Mouse (Mus musculus) MEL (cell line): Measurements from ENCODE around the gene Zmynd11. TPM values are rescaled to one million over a fixed set of nuclear protein-coding genes. Genes with fewer than 3 reads are reported as not detected.

Experiments used
- DNase-seq: peaks from one replicate; pipeline ENCODE4 v3.0.0; 2011; ENCODE audit warnings: low read depth, low spot score
- H3K27ac ChIP-seq: 2 replicates; pipeline ENCODE4 v1.5.1; 2012; ENCODE audit warnings: low read depth, mild to moderate bottlenecking, control low read depth, low read length, moderate library complexity; ENCODE audit not compliant: control insufficient read depth
- H3K27me3 ChIP-seq, 2 experiments: fragments of 150-350 bp in 1 of 2; sonication (generic) in 1 of 2; 2 replicates each; pipeline ENCODE4 v1.6.1; 2012; ENCODE audit warnings: low read length in 2 of 2, mild to moderate bottlenecking in 2 of 2, improper control_type of control experiment in 1 of 2, moderate library complexity in 1 of 2; ENCODE audit not compliant: insufficient read depth in 2 of 2, control insufficient read depth in 1 of 2
- H3K36me3 ChIP-seq, 2 experiments: 2 replicates each; pipeline ENCODE4 v1.6.1; 2012 to 2014; ENCODE audit warnings: low read length in 2 of 2, improper control_type of control experiment in 1 of 2, inconsistent platforms in 1 of 2, mild to moderate bottlenecking in 1 of 2; ENCODE audit not compliant: insufficient read depth in 2 of 2, control insufficient read depth in 1 of 2
- H3K4me1 ChIP-seq, 2 experiments: fragments of 150-350 bp in 1 of 2; sonication (generic) in 1 of 2; 2 replicates each; pipeline ENCODE4 v1.6.1; 2012; ENCODE audit warnings: low read length in 2 of 2, improper control_type of control experiment in 1 of 2, mild to moderate bottlenecking in 1 of 2; ENCODE audit not compliant: insufficient read depth in 2 of 2, control insufficient read depth in 1 of 2
- H3K4me3 ChIP-seq, 2 experiments: fragments of 150-350 bp in 1 of 2; sonication (generic) in 1 of 2; 2 replicates each; pipeline ENCODE4 v1.5.1; 2012; ENCODE audit warnings: low read depth in 2 of 2, low read length in 2 of 2, mild to moderate bottlenecking in 2 of 2, moderate library complexity in 2 of 2, control low read depth in 1 of 2, improper control_type of control experiment in 1 of 2; ENCODE audit not compliant: control insufficient read depth in 1 of 2, insufficient read depth in 1 of 2
- H3K79me2 ChIP-seq: 2 replicates; pipeline ENCODE4 v1.6.1; 2012; ENCODE audit warnings: mild to moderate bottlenecking, low read length, moderate library complexity; ENCODE audit not compliant: control insufficient read depth, poor library complexity, insufficient read depth
- H3K9ac ChIP-seq: 2 replicates; pipeline ENCODE4 v1.6.1; 2012; ENCODE audit warnings: low read depth, mild to moderate bottlenecking, control low read depth, low read length, moderate library complexity; ENCODE audit not compliant: control insufficient read depth, poor library complexity, severe bottlenecking
- H3K9me3 ChIP-seq: fragments of 150-350 bp; sonication (generic); replicated peaks from 2 replicates; pipeline ENCODE4 v1.6.1; 2012; ENCODE audit warnings: mild to moderate bottlenecking, low read length, improper control_type of control experiment, moderate library complexity; ENCODE audit not compliant: insufficient read depth
- CHD1 ChIP-seq: IDR thresholded peaks from 2 replicates; pipeline ENCODE4 v1.6.1; 2012; ENCODE audit warnings: low read depth, mild to moderate bottlenecking, inconsistent platforms, low read length, improper control_type of control experiment
- EP300 ChIP-seq, 2 experiments: IDR thresholded peaks; 2 replicates each; pipeline ENCODE4 v1.6.1; 2011; ENCODE audit warnings: improper control_type of control experiment in 2 of 2, low read length in 2 of 2, low read depth in 1 of 2, mild to moderate bottlenecking in 1 of 2
- ETS1 ChIP-seq: IDR thresholded peaks from 2 replicates; pipeline ENCODE4 v1.6.1; 2012; ENCODE audit warnings: low read depth, mild to moderate bottlenecking, inconsistent platforms, low read length, improper control_type of control experiment, moderate library complexity
- GATA1 ChIP-seq: IDR thresholded peaks from 2 replicates; pipeline ENCODE4 v1.6.1; 2011; ENCODE audit warnings: low read depth, low read length, improper control_type of control experiment
- KAT2A ChIP-seq: conservative IDR thresholded peaks from 2 replicates; pipeline ENCODE4 v1.6.1; 2012; ENCODE audit warnings: low read depth, low read length, improper control_type of control experiment, inconsistent platforms
- MAX ChIP-seq: IDR thresholded peaks from 2 replicates; pipeline ENCODE4 v1.6.1; 2011; ENCODE audit warnings: low read length, improper control_type of control experiment
- MEF2A ChIP-seq: IDR thresholded peaks from 2 replicates; pipeline ENCODE4 v1.6.1; 2014; ENCODE audit warnings: low read depth, mild to moderate bottlenecking, inconsistent platforms, low read length, improper control_type of control experiment; ENCODE audit not compliant: poor library complexity, insufficient replicate concordance, severe bottlenecking; ENCODE audit errors: extremely low read depth
- MXI1 ChIP-seq: IDR thresholded peaks from 2 replicates; pipeline ENCODE4 v1.6.1; 2011; ENCODE audit warnings: mild to moderate bottlenecking, low read depth, low read length, improper control_type of control experiment
- MYB ChIP-seq: IDR thresholded peaks from 2 replicates; pipeline ENCODE4 v1.6.1; 2011; ENCODE audit warnings: mild to moderate bottlenecking, low read depth, low read length, improper control_type of control experiment
- NELFE ChIP-seq: IDR thresholded peaks from 2 replicates; pipeline ENCODE4 v1.6.1; 2011; ENCODE audit warnings: low read depth, low read length, improper control_type of control experiment
- POLR2A ChIP-seq, 2 experiments: IDR thresholded peaks; 2 replicates each; pipeline ENCODE4 v1.6.1; 2011 to 2012; ENCODE audit warnings: low read length in 2 of 2, mild to moderate bottlenecking in 2 of 2, control low read depth in 1 of 2, improper control_type of control experiment in 1 of 2, low read depth in 1 of 2, moderate library complexity in 1 of 2; ENCODE audit not compliant: control insufficient read depth in 1 of 2, insufficient read depth in 1 of 2, poor library complexity in 1 of 2
- SIN3A ChIP-seq: IDR thresholded peaks from 2 replicates; pipeline ENCODE4 v1.6.1; 2012; ENCODE audit warnings: low read length, improper control_type of control experiment, inconsistent platforms
- SMC3 ChIP-seq: IDR thresholded peaks from 2 replicates; pipeline ENCODE4 v1.6.1; 2011; ENCODE audit warnings: low read depth, low read length, improper control_type of control experiment
- TAL1 ChIP-seq: IDR thresholded peaks from 2 replicates; pipeline ENCODE4 v1.6.1; 2012; ENCODE audit warnings: mild to moderate bottlenecking, inconsistent platforms, low read length, moderate library complexity, mixed read lengths
- TBP ChIP-seq: IDR thresholded peaks from 2 replicates; pipeline ENCODE4 v1.8.0; 2011; ENCODE audit warnings: low read depth, low read length, improper control_type of control experiment
- TCF12 ChIP-seq: IDR thresholded peaks from 2 replicates; pipeline ENCODE4 v1.6.1; 2014; ENCODE audit warnings: low read depth, mild to moderate bottlenecking, inconsistent platforms, low read length, improper control_type of control experiment, moderate library complexity
- USF1 ChIP-seq: IDR thresholded peaks from 2 replicates; pipeline ENCODE4 v1.6.1; 2014; ENCODE audit warnings: low read depth, mild to moderate bottlenecking, inconsistent platforms, low read length, improper control_type of control experiment, moderate library complexity
- ZMIZ1 ChIP-seq: IDR thresholded peaks from 2 replicates; pipeline ENCODE4 v1.6.1; 2012; ENCODE audit warnings: low read depth, mild to moderate bottlenecking, inconsistent platforms, low read length, improper control_type of control experiment, moderate library complexity
- ZNF384 ChIP-seq: IDR thresholded peaks from 2 replicates; pipeline ENCODE4 v1.6.1; 2012; ENCODE audit warnings: low read depth, mild to moderate bottlenecking, inconsistent platforms, low read length, improper control_type of control experiment
- polyA plus RNA-seq, 2 experiments: library from polyadenylated mRNA; stranded (reverse) in 1 of 2; unstranded in 1 of 2; fragments of >175 nt in 1 of 2; fragments of >200 nt in 1 of 2; gene quantifications; 2 replicates each; pipeline versions ENCODE4 v1.2.1 to v1.2.4; 2012; ENCODE audit warnings: low replicate concordance in 2 of 2, low read depth in 1 of 2; ENCODE audit not compliant: insufficient read length in 2 of 2, insufficient read depth in 1 of 2, missing spikeins in 1 of 2
- total RNA-seq: library from RNA; depleted of rRNA; stranded (reverse); fragments of 300-350 nt; gene quantifications from 2 replicates; pipeline ENCODE4 v1.2.3, GENCODE M21; 2012

The Zmynd11 gene
- total and polyA plus RNA-seq, 3 experiments: 21.8 to 310 (median 33.0) TPM

- no peaks in the 10 kb centered on the region for H3K36me3 ChIP-seq
- H3K27me3 ChIP-seq: no peaks in the 10 kb centered on the region; a peak in 1 of 4 replicates
- H3K9me3 ChIP-seq: no peaks in the 10 kb centered on the region
- no peak for DNase-seq
- no peak overlapping the region for H3K9ac ChIP-seq
- H3K27ac ChIP-seq: no peak overlapping the region
- H3K4me3 ChIP-seq: no peak overlapping the region
- no peaks in the 10 kb centered on the region for H3K79me2 ChIP-seq
- TF ChIP-seq MEF2A (no peak), MYB (no peak), TCF12 (no peak), EP300 (IDR thresholded peaks at IDR 0.05; ENCODE audit: low read depth in 1 of 2, low read length in 2 of 2) (no peak)
- TF ChIP-seq, all 39 proteins: peak for 0
- H3K4me1 ChIP-seq: no peaks in the 10 kb centered on the region
Measured at GRCm38 (mm10) chr13:9669246-9669645, 95.9 kb downstream of the Zmynd11 start.

GRCm38 (mm10) chr13:9667954-9668496 is 97.1 kb downstream of the Zmynd11 start:
- no peaks in the 10 kb centered on the region for H3K9me3 ChIP-seq
- no peak overlapping the region for H3K9ac ChIP-seq
- no peaks in the 10 kb centered on the region; a peak in 1 of 4 replicates for H3K27me3 ChIP-seq
- DNase-seq: no peak
- TF ChIP-seq GATA1 (no peak), MXI1 (no peak), USF1 (no peak), MEF2A (no peak), CHD1 (no peak), NELFE (no peak)
- H3K4me3 ChIP-seq: no peak overlapping the region
- H3K27ac ChIP-seq: no peak overlapping the region
- no peaks in the 10 kb centered on the region for H3K4me1 ChIP-seq
- no peaks in the 10 kb centered on the region for H3K79me2 ChIP-seq
- no peaks in the 10 kb centered on the region for H3K36me3 ChIP-seq

GRCm38 (mm10) chr13:9663593-9663992 is 101.5 kb downstream of the Zmynd11 start:
- H3K36me3 ChIP-seq: peaks cover 0 to 9% of the 10 kb centered on the region in 2 experiments; a peak in 2 of 4 replicates
- no peak overlapping the region for H3K9ac ChIP-seq
- no peak for DNase-seq
- no peaks in the 10 kb centered on the region for H3K9me3 ChIP-seq
- peaks cover 0 to 7% of the 10 kb centered on the region in 2 experiments; a peak in 2 of 4 replicates for H3K4me1 ChIP-seq
- H3K27ac ChIP-seq: no peak overlapping the region
- no peak for TF ChIP-seq TAL1
- TF ChIP-seq EP300 (IDR thresholded peaks at IDR 0.05; ENCODE audit: low read depth in 1 of 2, low read length in 2 of 2): no peak
- TF ChIP-seq SMC3: no peak
- TF ChIP-seq SIN3A: no peak
- TF ChIP-seq NELFE: no peak
- no peak for TF ChIP-seq ZMIZ1
- no peak for TF ChIP-seq GATA1
- TF ChIP-seq MXI1: no peak
- no peak for TF ChIP-seq POLR2A (IDR thresholded peaks at IDR 0.05; ENCODE audit: control insufficient read depth in 1 of 2, insufficient read depth in 1 of 2, low read depth in 1 of 2, low read length in 2 of 2, poor library complexity in 1 of 2)
- TF ChIP-seq KAT2A: no peak
- no peak for TF ChIP-seq MAX
- no peak for TF ChIP-seq ZNF384
- TF ChIP-seq TBP: no peak
- TF ChIP-seq ETS1: no peak
- H3K4me3 ChIP-seq: no peak overlapping the region
- H3K79me2 ChIP-seq: no peaks in the 10 kb centered on the region
- no peaks in the 10 kb centered on the region for H3K27me3 ChIP-seq
